Mouse (Mus musculus) ES-Bruce4 (cell line): ENCODE data around the gene Bckdhb.

ENCODE experiments used
- CTCF ChIP-seq: IDR thresholded peaks from one replicate; pipeline ENCODE4 v1.8.1; 2011; ENCODE audit warnings: low read depth, low read length
- EP300 ChIP-seq: IDR thresholded peaks from 2 replicates; pipeline ENCODE4 v1.6.1; 2011; ENCODE audit warnings: low read depth, low read length; ENCODE audit not compliant: insufficient read depth
- POLR2A ChIP-seq: IDR thresholded peaks from one replicate; pipeline ENCODE4 v1.8.1; 2011; ENCODE audit warnings: low read length; ENCODE audit not compliant: insufficient read depth

DNA sequence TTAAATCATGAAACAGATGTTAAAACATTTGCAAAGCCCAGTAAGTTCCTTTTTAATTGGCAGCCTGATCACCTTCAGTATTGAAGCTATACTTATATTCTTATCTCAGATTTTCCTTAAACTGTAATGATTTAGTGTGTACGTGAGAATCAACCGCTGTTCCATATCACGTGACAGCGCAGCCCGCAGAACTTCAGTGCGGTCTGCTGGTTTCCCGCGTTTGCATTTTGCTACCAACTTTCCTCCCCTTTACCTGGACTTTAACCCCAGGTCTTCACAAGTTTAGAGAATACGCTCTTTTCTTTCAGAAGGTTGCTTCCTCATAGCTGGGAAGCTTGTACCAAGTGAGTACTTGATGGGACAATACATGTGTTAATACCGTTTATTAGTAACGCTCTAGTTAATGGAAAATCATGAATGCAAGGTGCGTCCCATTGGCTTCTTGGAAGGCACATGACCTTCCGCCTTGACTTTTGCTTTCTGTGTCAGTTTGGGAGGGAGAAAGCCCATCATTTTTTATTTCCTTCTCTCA lies 171.6 kb downstream of the Bckdhb start:
- TF ChIP-seq POLR2A (no peak), EP300 (no peak), CTCF (no peak)
